Mouse (Mus musculus) kidney, adult 2 months (tissue): Measurements from ENCODE around the gene Hbq1b. TPM values are rescaled to one million over a fixed set of nuclear protein-coding genes. Genes with fewer than 3 reads are reported as not detected.
"Not testable (repeated sequence)": the region's sequence is repeated elsewhere in the genome, so short reads cannot be mapped to it uniquely, and the experiment has no call there.

Experiments
- DNase-seq: peaks from one replicate; pipeline ENCODE4 v3.0.0; 2021
- H3K27ac ChIP-seq: fragments of 200-500 bp; 2 replicates; pipeline ENCODE4 v1.5.1; 2012; ENCODE audit warnings: low read depth, low read length, control low read depth, inconsistent platforms; ENCODE audit not compliant: insufficient read depth
- H3K27me3 ChIP-seq: fragments of 200-500 bp; replicated peaks from 2 replicates; pipeline ENCODE4 v1.6.1; 2012; ENCODE audit warnings: mild to moderate bottlenecking, moderate library complexity, low read length, inconsistent platforms; ENCODE audit not compliant: control insufficient read depth, insufficient read depth
- H3K36me3 ChIP-seq: fragments of 200-500 bp; 2 replicates; pipeline ENCODE4 v1.6.1; 2012; ENCODE audit warnings: mild to moderate bottlenecking, moderate library complexity, low read length, inconsistent platforms; ENCODE audit not compliant: control insufficient read depth, insufficient read depth
- H3K4me1 ChIP-seq: fragments of 200-500 bp; 2 replicates; pipeline ENCODE4 v1.6.1; 2011; ENCODE audit warnings: low read length; ENCODE audit not compliant: control insufficient read depth, insufficient read depth
- H3K4me3 ChIP-seq: fragments of 200-500 bp; 2 replicates; pipeline ENCODE4 v1.5.1; 2011; ENCODE audit warnings: mild to moderate bottlenecking, low read depth, low read length, control low read depth; ENCODE audit not compliant: insufficient read depth
- CTCF ChIP-seq: fragments of 200-500 bp; conservative IDR thresholded peaks from 2 replicates; pipeline ENCODE4 v1.5.1; 2011; ENCODE audit warnings: low read depth, mild to moderate bottlenecking, control low read depth, low read length, moderate library complexity, mixed read lengths; ENCODE audit not compliant: insufficient read depth, insufficient read length
- POLR2A ChIP-seq: fragments of 200-500 bp; IDR thresholded peaks from one replicate; pipeline ENCODE4 v1.6.1; 2011; ENCODE audit warnings: low read depth, low read length, control low read depth
- WGBS: fragments of 180-500 bp; shearing (Covaris S2); methylation state at CpG from one replicate; pipeline ENCODE4 v1.1.7; 2018; 5-methylcytosine and 5-hydroxymethylcytosine counted together
- polyA plus RNA-seq: library from polyadenylated mRNA; depleted of rRNA; stranded (reverse); fragments of >200 nt; gene quantifications from 2 replicates; pipeline ENCODE4 v1.2.3, GENCODE M21; 2012; rRNA removed

Hbq1b gene
- 0.22 and 0.34 TPM in 2 replicates for polyA plus RNA-seq

- H3K4me1 ChIP-seq, H3K27ac ChIP-seq, H3K4me3 ChIP-seq, H3K36me3 ChIP-seq, H3K27me3 ChIP-seq: not testable (repeated sequence)
- TF ChIP-seq CTCF = peak; percentile 57
- DNase-seq = peak; percentile 81
- 16% methylated on average over 30 of the region's 33 CpGs for WGBS
Observed at GRCm38 (mm10) chr11:32286695-32287492, at the start of gene Hbq1b. Gene Hbq1b, plus strand, starts transcription at chr11:32286965.

GRCm38 (mm10) chr11:32237411-32237795, 49.4 kb upstream of the Hbq1b start:
- Histone ChIP-seq H3K36me3 (no peaks in the 10 kb centered on the region; the same call in 1 of the 2 replicates), H3K27me3 (no peaks in the 10 kb centered on the region), H3K4me1 (peaks cover 22% of the 10 kb centered on the region), H3K4me3 (no peak overlapping the region), H3K27ac (no peak overlapping the region)
- TF ChIP-seq CTCF = no peak
- no peak for TF ChIP-seq POLR2A
- 81% methylated on average over 3 of the region's 3 CpGs for whole genome bisulfite sequencing
- no peak for DNase-seq

GRCm38 (mm10) chr11:32238093-32238860, 48.5 kb upstream of the Hbq1b start:
- WGBS = 56% methylated on average over 5 of the region's 5 CpGs
- Histone ChIP-seq H3K27ac (no peak overlapping the region), H3K27me3 (no peaks in the 10 kb centered on the region)

GRCm38 (mm10) chr11:32241391-32241790, 45.4 kb upstream of the Hbq1b start:
- no peak for TF ChIP-seq POLR2A
- TF ChIP-seq CTCF = no peak
- peaks cover 13% of the 10 kb centered on the region; the same call in 1 of the 2 replicates for H3K4me1 ChIP-seq
- no peaks in the 10 kb centered on the region; the same call in 1 of the 2 replicates for H3K36me3 ChIP-seq
- peak overlapping the region; percentile 20; the same call in 1 of the 2 replicates for H3K27ac ChIP-seq
- DNase-seq = peak; percentile 69
- no peak overlapping the region for H3K4me3 ChIP-seq
- no peaks in the 10 kb centered on the region for H3K27me3 ChIP-seq

More at GRCm38 (mm10) chr11:32238093-32238860, 48.5 kb upstream of the Hbq1b start:
- TF ChIP-seq CTCF (peak; percentile 98), POLR2A (no peak)
- Histone ChIP-seq H3K36me3 (no peaks in the 10 kb centered on the region; the same call in 1 of the 2 replicates), H3K4me1 (peaks cover 22% of the 10 kb centered on the region), H3K4me3 (no peak overlapping the region)
- peak; percentile 85 for DNase-seq

- no peak for DNase-seq
- WGBS = 84% methylated on average over 3 of the region's 3 CpGs
- TF ChIP-seq CTCF (no peak), POLR2A (no peak)
- no peaks in the 10 kb centered on the region for H3K27me3 ChIP-seq
- no peak overlapping the region for H3K4me3 ChIP-seq
- no peak overlapping the region for H3K27ac ChIP-seq
- H3K4me1 ChIP-seq = peaks cover 5% of the 10 kb centered on the region; the same call in 1 of the 2 replicates
- H3K36me3 ChIP-seq = no peaks in the 10 kb centered on the region; the same call in 1 of the 2 replicates
Observed at GRCm38 (mm10) chr11:32242209-32242608, 44.6 kb upstream of the Hbq1b start.

GRCm38 (mm10) chr11:32243205-32243955, 43.4 kb upstream of the Hbq1b start:
- Histone ChIP-seq H3K27me3 (no peaks in the 10 kb centered on the region), H3K27ac (no peak overlapping the region), H3K36me3 (no peaks in the 10 kb centered on the region; the same call in 1 of the 2 replicates), H3K4me3 (no peak overlapping the region), H3K4me1 (peaks cover 3% of the 10 kb centered on the region; the same call in 1 of the 2 replicates)
- TF ChIP-seq POLR2A = no peak
- TF ChIP-seq CTCF = no peak
- peak; percentile 53 for DNase-seq
- 48% methylated on average over 7 of the region's 7 CpGs for WGBS
